Mouse (Mus musculus) naive thymus-derived CD4-positive, alpha-beta T cell, adult 5 months (primary cell): Measurements from ENCODE around the gene Cypt15. TPM values are rescaled to one million over a fixed set of nuclear protein-coding genes. Genes with fewer than 3 reads are reported as not detected.

ENCODE experiments used
- polyA plus RNA-seq: library from polyadenylated mRNA; unstranded; fragments of 100-300 nt; shearing (Covaris generic); gene quantifications from one replicate; pipeline ENCODE4 v1.2.1, GENCODE M21; 2017

Gene Cypt15
- not detected for polyA plus RNA-seq

GRCm38 (mm10) chrX:39345967-39346366, at the start of gene Cypt15:
Gene Cypt15, plus strand, starts transcription at chrX:39346267.

